Mouse (Mus musculus) lung, adult 2 months (tissue): ENCODE data around the gene Dock1.

Experiments
- CTCF ChIP-seq: fragments of 200-500 bp; IDR thresholded peaks from 2 replicates; pipeline ENCODE4 v1.5.1; 2011; ENCODE audit warnings: mild to moderate bottlenecking, low read length, control low read depth; ENCODE audit not compliant: insufficient read depth
- POLR2A ChIP-seq: fragments of 200-500 bp; IDR thresholded peaks from 2 replicates; pipeline ENCODE4 v1.6.1; 2011; ENCODE audit warnings: low read depth, mild to moderate bottlenecking, control low read depth, low read length, borderline replicate concordance; ENCODE audit errors: extremely low read depth

GRCm38 (mm10) chr7:135020762-135021161 is 350.3 kb downstream of the Dock1 start:
- TF ChIP-seq POLR2A (no peak), CTCF (no peak)
